Mouse (Mus musculus) macrophage (primary cell): Measurements from ENCODE around the gene Mef2a. TPM values are rescaled to one million over a fixed set of nuclear protein-coding genes. Genes with fewer than 3 reads are reported as not detected.
"Not testable (repeated sequence)": the region's sequence is repeated elsewhere in the genome, so short reads cannot be mapped to it uniquely, and the experiment has no call there.

Experiments used
- H3K27ac ChIP-seq: fragments of 350-480 bp; formaldehyde crosslinking; 2 replicates; pipeline ENCODE4 v1.9.0; 2021
- H3K36me3 ChIP-seq: fragments of 350-480 bp; formaldehyde crosslinking; 2 replicates; pipeline ENCODE4 v1.9.0; 2021; ENCODE audit errors: inconsistent target
- H3K4me3 ChIP-seq: fragments of 350-480 bp; formaldehyde crosslinking; 2 replicates; pipeline ENCODE4 v1.9.0; 2021; ENCODE audit errors: inconsistent target
- H3K79me2 ChIP-seq: fragments of 350-480 bp; formaldehyde crosslinking; 2 replicates; pipeline ENCODE4 v1.9.0; 2021; ENCODE audit errors: inconsistent target
- WGBS: methylation state at CpG from one replicate; pipeline ENCODE4 v1.1.7; 2026; ENCODE audit warnings: inconsistent platforms; ENCODE audit not compliant: missing documents; 5-methylcytosine and 5-hydroxymethylcytosine counted together
- polyA plus RNA-seq: library from polyadenylated mRNA; stranded (reverse); fragments of 250-400 nt; gene quantifications from 3 replicates; pipeline ENCODE4 v1.2.4, GENCODE M21; 2018; ENCODE audit warnings: inconsistent platforms

Gene Mef2a
- polyA plus RNA-seq, 1 experiment from 2014 or later = 57.0 TPM

DNA sequence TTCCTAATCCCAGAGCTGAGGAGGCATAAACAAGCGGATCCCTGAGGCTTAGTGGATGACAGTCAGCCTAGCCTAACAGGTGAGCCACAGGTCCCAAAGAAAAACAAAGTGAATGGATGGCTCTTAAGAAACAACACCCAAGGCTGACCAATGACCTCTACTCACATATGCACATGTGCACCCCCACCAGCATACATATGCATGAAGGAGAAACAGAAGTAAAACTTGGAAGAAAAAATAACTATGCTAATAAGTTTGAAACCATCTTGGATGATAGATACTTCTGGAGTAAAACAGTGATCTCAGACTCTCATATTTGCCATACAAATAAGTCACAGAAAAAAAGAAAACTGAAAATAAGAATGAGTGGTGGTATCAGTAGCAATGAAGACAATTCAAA is 28.2 kb downstream of the Mef2a start:
- H3K79me2 ChIP-seq = peaks cover 99% of the 10 kb centered on the region
- no peak overlapping the region for H3K27ac ChIP-seq
- no peak overlapping the region for H3K4me3 ChIP-seq
- H3K36me3 ChIP-seq = no peaks in the 10 kb centered on the region
- WGBS = 67% methylated on average over 1 of the region's 1 CpGs

DNA sequence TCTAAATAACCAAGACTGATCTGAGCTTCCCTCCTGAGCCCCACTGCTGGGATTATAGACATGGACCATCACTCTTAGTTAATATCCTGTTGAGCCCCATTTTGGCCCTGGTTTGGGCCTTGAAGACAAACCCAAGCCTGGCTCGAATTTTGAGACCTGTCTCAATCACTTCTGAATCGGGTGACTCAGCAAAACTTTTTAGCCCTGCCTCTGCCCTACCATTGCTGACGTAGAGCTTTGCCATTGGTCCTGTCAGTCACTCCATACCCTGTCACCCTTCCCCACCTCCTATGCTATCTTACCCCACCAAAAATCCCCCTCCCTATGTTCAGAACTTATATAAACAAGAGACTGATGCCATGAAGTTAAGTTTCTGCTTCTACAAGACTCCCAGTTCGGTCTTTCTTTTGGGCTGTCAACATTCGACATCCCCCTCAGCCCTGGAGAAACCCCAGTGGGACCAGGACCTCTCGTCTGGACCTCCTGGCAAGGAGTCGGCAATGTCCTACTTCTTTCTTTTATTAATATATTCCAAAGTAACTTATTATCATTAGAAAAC is 30.5 kb downstream of the Mef2a start:
- Histone ChIP-seq H3K4me3 (no peak overlapping the region), H3K36me3 (no peaks in the 10 kb centered on the region), H3K79me2 (peaks cover 99% of the 10 kb centered on the region), H3K27ac (no peak overlapping the region)
- 91% methylated on average over 7 of the region's 7 CpGs for WGBS

DNA sequence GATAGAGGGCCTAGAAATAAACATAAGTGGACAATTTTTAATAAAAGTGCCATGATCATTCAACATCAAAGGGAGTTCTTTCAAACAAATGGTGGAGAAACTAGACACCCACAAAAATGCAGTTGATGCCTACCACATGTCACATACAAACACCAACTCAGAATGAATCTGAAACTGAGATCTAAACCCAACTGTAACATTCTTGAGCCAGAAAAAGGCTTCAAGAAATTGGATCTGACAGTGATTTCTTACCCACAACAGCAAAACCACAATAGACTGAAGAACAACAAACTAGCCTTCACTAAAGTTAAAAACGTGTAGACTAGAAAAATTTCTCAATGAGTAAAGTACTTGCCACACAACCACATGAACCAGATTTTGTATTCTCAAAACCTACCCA is 52.3 kb downstream of the Mef2a start:
- Histone ChIP-seq H3K4me3 (no peak overlapping the region), H3K27ac (no peak overlapping the region), H3K36me3 (0 out of 2 replicates have a peak, but pooled peaks cover 6% of the 10 kb centered on the region), H3K79me2 (peaks cover 100% of the 10 kb centered on the region)
- 33% methylated on average over 1 of the region's 1 CpGs for WGBS

DNA sequence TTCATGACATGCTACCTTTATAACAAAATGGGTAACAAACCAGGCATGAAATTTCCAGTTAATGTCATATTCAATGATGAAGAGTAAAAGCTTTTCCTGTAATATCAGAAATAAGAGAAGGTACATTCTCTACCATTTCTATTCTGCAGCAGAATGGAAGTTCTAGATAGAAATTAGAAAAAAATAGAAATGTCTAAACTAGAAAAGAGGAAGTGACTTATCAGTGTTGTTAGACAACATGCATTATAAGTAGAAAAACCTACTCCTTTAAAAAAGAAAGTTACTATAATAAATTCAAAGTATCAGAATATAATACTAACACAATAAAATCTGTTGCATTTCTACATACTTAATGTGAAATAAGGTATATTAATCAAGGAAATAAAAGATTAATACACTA is 54.0 kb downstream of the Mef2a start:
- Histone ChIP-seq H3K79me2 (peaks cover 100% of the 10 kb centered on the region), H3K36me3 (0 out of 2 replicates have a peak, but pooled peaks cover 6% of the 10 kb centered on the region)

DNA sequence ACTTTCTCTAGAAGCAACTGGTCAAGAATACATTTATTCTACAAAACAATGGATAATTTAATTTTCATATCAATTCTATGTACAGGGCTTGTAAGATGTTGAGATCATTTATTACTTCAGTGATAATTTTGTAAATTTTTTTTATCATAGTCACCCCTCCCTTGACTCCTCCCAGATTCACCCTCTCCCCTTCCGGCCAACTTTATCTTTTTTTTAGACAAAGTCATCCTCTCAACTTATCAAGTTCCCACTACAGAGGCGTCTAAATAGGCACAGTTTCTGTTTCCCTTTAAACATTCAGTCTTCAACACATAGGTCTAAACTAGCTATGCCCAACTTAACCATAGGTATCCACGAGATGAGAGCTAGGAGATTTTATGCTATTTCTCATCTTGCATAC is 59.5 kb downstream of the Mef2a start:
- Histone ChIP-seq H3K36me3 (0 out of 2 replicates have a peak, but pooled peaks cover 6% of the 10 kb centered on the region), H3K27ac (no peak overlapping the region), H3K4me3 (no peak overlapping the region), H3K79me2 (peaks cover 100% of the 10 kb centered on the region)
- 79% methylated on average over 3 of the region's 3 CpGs for WGBS

More for the DNA sequence above, 54.0 kb downstream of the Mef2a start:
- no peak overlapping the region for H3K27ac ChIP-seq
- H3K4me3 ChIP-seq = no peak overlapping the region

DNA sequence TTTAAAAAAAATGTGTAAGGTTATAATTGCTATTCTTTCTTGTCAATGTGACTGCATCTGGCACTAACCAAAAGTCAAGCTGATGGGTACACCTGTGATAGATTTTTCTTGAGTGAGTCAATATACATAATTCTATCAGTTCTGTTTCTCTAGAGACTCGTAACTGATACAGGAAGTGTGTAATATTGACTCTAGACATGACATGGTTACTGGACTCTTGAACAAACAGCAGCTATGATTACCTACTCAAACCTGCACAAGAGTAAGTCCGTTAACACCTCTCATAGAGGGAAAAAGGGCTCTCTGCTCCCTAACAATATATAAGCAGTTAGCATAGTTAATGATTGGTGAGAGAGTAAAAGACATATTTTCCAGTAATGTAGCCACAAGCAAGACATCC is 62.5 kb downstream of the Mef2a start:
- H3K27ac ChIP-seq = no peak overlapping the region

DNA sequence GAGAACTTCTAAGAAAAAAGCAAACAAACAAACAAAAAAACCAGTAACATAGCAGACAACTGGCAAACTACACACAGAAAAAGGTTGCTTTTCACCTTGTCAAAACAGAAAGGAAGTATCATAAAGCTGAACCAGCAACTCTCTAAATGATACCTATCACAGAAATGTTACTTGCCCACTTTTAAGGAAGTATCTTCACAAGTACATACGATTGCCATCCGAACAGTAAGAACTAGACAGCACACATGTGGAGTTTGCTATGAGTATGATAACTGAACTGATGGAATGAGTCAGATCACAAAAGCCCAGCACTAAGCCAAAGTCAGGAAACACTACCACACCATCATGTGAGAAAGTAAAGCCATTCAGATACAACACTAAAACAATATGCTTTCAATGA is 64.6 kb downstream of the Mef2a start:
- 63% methylated on average over 2 of the region's 2 CpGs for WGBS
- Histone ChIP-seq H3K36me3 (no peaks in the 10 kb centered on the region), H3K4me3 (no peak overlapping the region), H3K79me2 (peaks cover 89% of the 10 kb centered on the region), H3K27ac (no peak overlapping the region)

More for the DNA sequence above, 62.5 kb downstream of the Mef2a start:
- no peaks in the 10 kb centered on the region for H3K36me3 ChIP-seq
- peaks cover 100% of the 10 kb centered on the region for H3K79me2 ChIP-seq
- H3K4me3 ChIP-seq = no peak overlapping the region
- 80% methylated on average over 2 of the region's 2 CpGs for whole genome bisulfite sequencing

DNA sequence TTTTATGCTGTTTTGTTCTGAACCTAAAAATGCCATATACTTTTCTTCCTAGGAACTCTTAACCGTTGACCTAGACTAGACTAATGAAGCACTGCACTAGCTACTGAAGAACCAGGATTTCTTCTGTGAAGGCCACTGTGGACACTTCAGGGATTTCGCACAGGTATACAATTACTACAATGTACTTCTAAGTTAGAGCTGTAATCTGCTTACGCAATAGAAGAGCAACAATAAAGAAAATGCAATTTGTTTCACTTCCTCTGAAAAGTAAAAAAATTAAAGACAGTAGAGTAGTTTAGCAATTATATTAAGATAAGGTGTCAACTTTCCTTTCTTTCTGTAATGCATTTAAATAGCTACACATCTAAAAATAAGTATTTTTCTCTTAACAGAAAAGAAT is 65.6 kb downstream of the Mef2a start:
- Histone ChIP-seq H3K36me3 (no peaks in the 10 kb centered on the region), H3K27ac (no peak overlapping the region), H3K79me2 (peaks cover 79% of the 10 kb centered on the region), H3K4me3 (no peak overlapping the region)
- 58% methylated on average over 3 of the region's 3 CpGs for WGBS

DNA sequence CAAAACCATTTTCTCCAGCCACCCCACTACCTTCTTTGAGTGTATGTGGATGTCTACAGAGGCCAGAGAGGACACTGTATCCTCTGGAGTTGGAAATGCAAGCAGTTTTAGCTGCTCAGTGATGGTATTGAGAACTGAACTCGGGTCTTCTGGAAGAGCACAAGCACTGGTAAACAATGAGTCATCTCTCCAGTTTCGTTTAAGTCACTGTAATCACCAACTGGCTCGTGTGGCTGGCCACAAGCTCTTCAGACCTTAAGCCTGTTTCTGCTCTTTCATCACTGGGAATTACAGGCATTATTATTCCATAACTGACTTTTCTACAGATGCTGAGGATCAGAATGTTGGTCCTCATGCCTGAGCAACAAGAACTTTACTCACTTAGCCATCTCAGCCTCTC is 67.7 kb downstream of the Mef2a start:
- Histone ChIP-seq H3K4me3 (no peak overlapping the region), H3K27ac (no peak overlapping the region), H3K79me2 (peaks cover 57% of the 10 kb centered on the region), H3K36me3 (no peaks in the 10 kb centered on the region)
- 42% methylated on average over 3 of the region's 3 CpGs for WGBS

DNA sequence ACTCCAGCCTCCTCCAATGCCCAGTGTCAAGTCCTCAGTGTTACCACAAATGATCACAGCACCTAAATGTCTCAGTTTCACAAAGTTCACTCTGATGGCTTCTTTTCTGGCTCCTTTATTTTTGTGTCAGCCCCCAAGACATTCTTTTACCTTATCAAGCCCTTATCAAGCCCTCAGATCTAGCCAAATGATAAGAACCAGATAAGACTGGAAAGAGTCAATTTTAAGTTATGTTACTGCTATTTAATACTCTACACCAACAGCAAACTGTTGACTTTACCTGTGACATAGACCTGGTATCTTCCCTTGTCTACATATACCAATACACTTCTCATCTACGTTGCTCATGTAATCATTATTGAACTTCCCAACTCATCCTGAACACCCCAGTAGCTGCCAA is 76.2 kb downstream of the Mef2a start:
- Histone ChIP-seq H3K36me3 (0 out of 2 replicates have a peak, but pooled peaks cover 4% of the 10 kb centered on the region), H3K27ac (no peak overlapping the region), H3K79me2 (peaks cover 68% of the 10 kb centered on the region), H3K4me3 (no peak overlapping the region)
- WGBS = 100% methylated on average over 1 of the region's 1 CpGs

DNA sequence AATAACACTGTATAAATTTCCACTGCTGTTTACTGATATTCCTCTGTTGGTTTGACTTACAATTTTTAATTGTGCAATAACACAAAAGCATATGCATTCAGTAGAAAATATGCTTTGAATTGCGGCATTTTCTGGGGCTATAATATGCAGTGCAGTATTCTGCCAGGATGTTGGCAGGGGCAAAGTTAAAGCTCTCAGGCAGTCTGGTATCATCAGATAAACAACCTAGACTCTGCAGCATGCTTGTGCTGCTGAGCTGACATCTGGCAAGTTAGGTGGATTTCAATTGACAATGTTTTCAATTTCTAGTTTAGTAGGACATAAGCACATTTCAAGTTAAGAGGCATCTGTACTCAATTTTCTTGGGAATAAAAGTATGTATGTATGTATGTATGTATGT is 81.3 kb downstream of the Mef2a start:
- peaks cover 9% of the 10 kb centered on the region; the same call in 1 of the 2 replicates for H3K36me3 ChIP-seq
- WGBS = 100% methylated on average over 1 of the region's 1 CpGs
- no peak overlapping the region for H3K27ac ChIP-seq
- peaks cover 100% of the 10 kb centered on the region for H3K79me2 ChIP-seq
- no peak overlapping the region for H3K4me3 ChIP-seq

DNA sequence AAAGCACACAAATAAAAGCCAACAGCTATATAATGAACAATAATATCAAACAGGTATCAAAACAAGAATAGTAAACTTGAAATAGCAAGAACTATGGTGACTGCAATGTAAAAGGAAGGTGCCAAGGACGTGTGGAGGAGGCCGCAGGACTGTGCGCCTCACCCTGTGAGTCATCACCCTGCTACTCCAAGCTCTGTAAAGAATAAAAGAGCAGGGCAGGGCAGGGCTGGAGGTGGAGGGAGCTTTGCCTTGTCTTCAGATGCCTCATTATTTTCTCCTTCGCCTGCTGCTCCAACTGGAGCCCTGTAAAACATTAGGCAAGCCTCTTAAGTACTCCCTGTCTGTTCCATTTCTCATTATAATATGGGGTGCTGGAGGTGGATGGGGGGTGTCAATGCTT is 85.2 kb downstream of the Mef2a start:
- Histone ChIP-seq H3K36me3 (peaks cover 16% of the 10 kb centered on the region; the same call in 1 of the 2 replicates), H3K79me2 (peaks cover 100% of the 10 kb centered on the region), H3K4me3 (no peak overlapping the region), H3K27ac (no peak overlapping the region)
- 94% methylated on average over 4 of the region's 4 CpGs for WGBS

DNA sequence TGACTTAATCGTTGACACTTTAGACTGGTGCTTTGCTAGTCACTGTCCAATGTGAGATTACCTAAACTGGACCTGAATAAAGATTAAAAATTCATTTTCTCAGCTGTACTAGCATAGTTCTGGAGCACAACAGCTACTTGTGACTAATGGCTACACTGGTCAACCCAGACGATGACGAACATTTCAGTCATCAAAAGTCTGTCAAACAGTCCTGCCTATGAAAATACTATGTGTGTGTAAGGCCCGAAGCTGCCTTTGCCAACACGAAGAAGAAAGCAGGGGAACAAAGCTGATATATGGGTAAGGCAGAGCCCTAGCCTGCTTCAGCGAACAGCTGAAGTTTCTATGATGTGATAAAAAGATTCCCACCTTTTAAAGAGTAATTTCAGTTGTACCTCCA is 89.1 kb downstream of the Mef2a start:
- WGBS = 98% methylated on average over 6 of the region's 6 CpGs
- Histone ChIP-seq H3K79me2 (peaks cover 85% of the 10 kb centered on the region), H3K36me3 (peaks cover 18% of the 10 kb centered on the region; the same call in 1 of the 2 replicates), H3K27ac (no peak overlapping the region), H3K4me3 (no peak overlapping the region)

DNA sequence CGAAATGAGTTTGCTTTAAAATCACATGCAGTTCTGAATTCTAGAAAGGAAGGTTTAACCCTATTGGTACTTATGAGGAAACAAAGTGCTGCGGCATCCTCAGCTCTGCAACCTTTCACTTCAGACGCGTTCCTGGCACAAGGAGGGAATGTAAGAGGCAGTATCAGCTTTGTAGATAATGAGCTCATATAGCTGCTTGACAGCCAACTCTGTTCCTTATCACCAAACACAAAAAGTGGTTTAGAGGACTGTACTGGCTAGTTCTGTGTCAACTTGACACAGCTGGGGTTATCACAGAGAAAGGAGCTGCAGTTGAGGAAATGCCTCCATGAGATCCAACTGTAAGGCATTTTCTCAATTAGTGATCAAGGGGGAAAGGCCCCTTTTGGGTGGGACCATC is 102.2 kb downstream of the Mef2a start:
- H3K79me2 ChIP-seq = peaks cover 66% of the 10 kb centered on the region
- peaks cover 29% of the 10 kb centered on the region for H3K36me3 ChIP-seq
- H3K27ac ChIP-seq, H3K4me3 ChIP-seq: not testable (repeated sequence)
- WGBS = 100% methylated on average over 4 of the region's 4 CpGs

DNA sequence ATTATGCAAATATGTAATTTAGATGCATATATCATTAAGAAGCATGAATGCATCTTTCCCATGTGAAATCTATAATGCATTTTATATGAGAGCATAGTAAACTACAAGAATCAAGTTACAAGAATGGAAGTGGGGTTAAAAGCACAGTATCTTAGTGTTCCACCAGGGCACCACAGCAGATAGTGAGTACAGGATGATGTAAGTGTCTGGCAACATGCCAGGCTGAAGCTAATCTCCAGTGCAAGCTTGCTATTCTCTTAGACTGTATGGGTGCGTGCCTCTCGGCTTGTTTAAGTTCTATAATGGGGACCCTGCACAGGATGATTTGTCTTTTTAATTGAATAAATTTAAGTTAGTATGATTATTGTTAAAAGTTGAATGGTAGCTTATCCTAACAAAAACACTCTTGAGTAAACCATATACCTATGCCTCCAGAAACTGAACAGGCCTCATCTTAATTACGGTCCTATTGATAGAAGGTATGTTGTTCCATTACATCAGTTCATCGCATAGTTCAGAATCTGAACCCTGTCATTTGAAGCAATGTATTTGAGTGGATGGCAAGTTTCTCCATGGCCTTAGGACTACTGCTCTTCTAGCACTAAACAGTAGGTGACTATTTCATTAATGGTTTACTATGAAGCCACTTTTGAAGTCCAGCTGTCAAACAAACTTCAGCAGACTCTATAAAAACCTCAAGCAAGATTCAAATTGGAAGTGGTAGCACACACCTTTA is 112.7 kb downstream of the Mef2a start:
- peaks cover 28% of the 10 kb centered on the region for H3K36me3 ChIP-seq

More for the DNA sequence above, 112.7 kb downstream of the Mef2a start:
- no peak overlapping the region for H3K4me3 ChIP-seq
- peaks cover 82% of the 10 kb centered on the region for H3K79me2 ChIP-seq
- WGBS = 100% methylated on average over 4 of the region's 4 CpGs
- no peak overlapping the region for H3K27ac ChIP-seq
